Mouse (Mus musculus) megakaryocyte, adult 5-6 weeks (primary cell): ENCODE results near the gene Rnf38. TPM values are rescaled to one million over a fixed set of nuclear protein-coding genes. Genes with fewer than 3 reads are reported as not detected.
A peak's percentile ranks its signal among the peaks of the same experiment; 100 is the strongest.

Experiments used
- ATAC-seq: 2 replicates; pipeline ENCODE4 v1.8.0; 2016; ENCODE audit warnings: mild to moderate bottlenecking, inconsistent platforms; ENCODE audit not compliant: poor library complexity, severe bottlenecking
- total RNA-seq, 2 experiments: library from RNA; stranded (forward) in 1 of 2; stranded (reverse) in 1 of 2; fragments of 153-499, 151-499 nt in 1 of 2; fragments of 221-1000, 200-1000 nt in 1 of 2; gene quantifications; 2 replicates each; pipeline versions ENCODE4 v1.2.3 to v1.2.4; 2015 to 2017

Gene Rnf38
- total RNA-seq, 2 experiments from 2014 or later, result 58.9 to 166 TPM

DNA sequence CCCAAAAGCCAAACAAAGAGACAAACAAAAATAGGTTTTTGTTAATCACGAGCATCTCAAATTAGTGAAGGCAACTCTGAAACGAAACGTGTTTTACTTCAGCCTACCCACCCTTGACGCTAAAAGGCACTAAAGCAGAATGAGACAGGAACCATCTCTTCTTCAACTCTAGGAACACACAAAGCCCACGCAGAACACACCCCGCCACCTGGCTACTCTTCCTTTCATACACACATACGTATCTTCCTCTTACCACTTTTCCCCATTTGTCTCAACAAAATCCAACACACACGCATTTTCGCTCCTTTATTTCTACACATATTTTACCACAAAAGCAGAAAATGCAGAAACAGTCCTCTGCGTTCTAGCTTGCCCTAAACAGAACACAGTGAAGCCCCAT is 8.5 kb downstream of the Rnf38 start:
- no peak for ATAC-seq

DNA sequence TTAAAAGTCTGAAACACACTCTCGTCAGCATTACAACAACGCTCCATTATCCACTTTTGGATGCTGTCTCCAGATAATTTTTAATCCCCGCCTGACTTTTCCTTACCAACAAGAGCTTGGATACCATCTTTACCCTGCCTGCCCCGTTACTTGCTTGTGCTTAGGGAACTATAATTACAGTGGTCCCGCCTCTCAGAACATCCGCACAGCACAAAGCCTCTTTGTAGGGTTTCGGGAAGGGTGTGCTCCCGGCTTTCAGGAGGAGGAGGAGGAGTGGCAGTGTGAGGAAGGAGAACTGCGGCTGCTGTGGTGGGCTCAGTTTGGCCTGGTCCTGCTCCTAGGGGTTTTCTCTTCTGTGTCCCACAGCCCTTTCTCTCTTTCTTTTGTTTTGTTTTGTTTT is 9.4 kb downstream of the Rnf38 start:
- no peak for ATAC-seq

DNA sequence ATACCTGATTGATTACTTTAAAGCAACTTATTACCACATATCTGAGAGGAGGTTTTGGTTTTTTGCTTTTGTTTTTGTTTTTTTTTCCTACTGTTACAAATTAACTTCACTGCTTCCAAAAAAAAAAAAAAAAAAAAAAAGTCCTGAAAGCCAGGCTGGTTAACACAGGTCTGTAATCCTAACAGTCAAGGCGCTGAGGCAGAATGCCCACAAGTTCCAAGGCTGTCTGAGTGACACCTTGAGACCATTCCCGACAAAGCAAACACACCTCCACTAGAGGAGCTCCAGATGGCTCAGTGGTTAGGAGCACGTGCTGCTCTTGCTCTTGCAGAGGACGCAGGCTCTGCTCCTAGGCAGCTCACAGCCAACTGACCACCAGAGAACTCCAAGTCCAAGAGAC is 10.1 kb downstream of the Rnf38 start:
- no peak for ATAC-seq

DNA sequence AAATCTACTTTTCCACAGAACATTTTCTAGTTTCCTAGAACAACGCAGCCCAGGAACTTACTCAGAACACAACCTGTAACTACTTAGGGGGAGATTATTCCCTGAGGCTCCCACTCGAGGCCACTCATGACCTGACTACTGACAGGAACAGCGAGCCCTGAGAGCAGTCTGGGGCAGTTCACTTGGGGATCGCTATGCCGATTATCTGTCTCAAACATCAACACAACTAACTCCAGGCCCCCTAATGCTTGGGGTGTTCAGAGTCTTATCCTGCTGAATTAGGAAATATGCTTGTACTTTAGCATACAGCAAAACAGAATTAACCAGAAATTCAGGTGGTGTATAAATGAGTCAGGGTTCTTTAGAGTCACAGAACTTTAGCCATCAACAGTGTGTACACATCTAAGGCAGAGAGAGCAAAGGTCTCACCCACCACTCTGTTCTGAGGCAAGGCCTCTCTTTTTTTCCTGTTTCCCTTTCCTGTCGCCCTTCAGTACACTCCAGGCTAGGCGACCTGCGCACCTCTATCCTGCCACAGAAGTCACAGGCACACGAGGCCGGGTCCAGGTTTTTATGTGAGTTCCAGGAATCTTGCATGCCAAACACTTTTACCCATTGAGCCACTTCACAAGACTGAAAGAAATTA is 16.7 kb downstream of the Rnf38 start:
- no peak for ATAC-seq

DNA sequence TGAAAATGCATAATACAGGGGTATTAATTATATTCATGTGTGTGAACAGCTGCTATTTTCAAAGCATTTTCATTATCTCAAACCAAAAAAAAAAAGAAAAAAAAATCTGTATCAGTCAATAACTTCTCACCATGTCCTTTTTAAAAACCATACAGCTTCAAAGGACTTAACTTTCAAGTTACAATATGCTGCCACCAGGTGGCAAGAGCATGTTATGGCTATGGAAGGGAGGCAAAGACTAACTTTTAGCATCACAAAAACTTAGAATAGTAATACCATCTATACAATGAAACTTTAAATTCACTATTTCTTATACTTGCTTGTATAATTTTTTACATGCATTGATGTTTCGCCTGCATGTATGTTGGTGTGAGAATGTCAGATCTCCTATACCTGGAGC is 33.6 kb downstream of the Rnf38 start:
- no peak for ATAC-seq

DNA sequence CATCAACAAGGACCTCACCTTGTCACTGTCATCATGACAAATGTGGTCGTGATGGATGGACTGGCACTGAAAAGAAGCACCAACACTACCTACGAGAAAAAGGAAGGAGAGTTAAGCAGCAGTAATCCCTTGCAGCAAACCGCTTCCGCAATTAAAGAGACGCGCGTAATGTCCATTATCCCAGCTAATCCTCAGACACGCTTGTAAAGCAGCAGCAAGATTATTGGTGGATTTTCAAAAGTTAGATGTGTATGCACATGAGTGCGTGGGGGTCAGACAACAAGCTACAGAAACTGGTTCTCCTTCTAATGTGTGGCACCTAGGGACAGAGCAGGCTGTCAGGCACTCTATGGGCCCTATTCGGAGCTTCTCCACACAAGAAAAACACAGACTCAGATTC is 46.2 kb downstream of the Rnf38 start:
- no peak for ATAC-seq

DNA sequence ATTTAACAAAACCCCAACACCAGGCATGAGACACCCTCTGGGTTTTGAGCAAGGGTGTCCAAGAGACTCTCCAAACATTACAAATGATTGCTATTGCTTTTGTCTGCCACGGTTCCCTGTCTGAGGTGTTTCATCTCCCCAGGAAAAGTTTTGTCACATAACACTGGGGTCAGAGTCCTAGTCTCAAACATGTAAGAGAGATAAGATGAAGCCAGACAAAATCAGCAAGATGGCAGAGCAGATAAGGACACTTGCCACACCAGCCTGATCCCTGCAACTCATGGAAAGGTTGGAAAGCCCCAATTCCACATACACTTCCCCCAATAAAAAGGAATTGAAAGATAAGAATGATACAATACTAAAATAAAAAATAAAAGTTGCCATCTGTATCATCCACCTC is 49.7 kb downstream of the Rnf38 start:
- no peak for ATAC-seq

DNA sequence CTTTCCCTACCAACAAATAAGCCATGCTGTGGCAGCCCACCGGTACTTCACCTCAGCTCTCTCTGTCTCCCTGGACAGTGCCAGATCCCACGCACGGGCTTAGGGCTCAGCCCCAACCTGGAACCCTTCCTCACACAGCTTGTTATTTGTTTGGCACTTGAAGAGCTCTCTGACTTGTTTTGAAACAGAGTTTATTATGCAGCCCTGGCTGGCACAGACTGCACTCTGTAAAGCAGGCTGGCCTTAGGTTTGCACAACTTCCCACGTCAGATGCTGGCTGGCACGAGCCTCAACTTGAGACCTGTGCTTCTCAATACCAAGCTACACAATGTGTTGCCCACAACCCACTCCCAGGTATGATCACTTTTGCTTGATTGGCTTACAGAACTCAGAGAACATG is 53.8 kb downstream of the Rnf38 start:
- no peak for ATAC-seq

DNA sequence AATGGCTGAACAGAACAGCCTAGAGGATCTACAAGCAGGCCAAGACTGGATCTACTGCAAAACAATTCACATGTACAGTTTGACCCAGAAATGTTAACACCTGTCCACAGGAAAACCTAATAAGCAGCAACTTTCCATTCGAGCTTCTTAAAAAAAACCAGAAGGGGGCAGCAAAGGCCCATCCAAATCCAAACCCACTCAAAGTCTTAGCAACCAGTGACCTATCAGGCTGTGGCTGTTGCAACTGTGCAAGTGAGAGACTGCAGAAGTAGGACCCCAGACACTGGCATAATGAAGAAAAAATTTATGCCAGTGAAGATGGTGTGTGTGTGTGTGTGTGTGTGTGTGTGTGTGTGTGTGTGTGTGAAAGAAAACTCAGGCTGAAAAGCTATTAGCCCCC is 60.4 kb downstream of the Rnf38 start:
- ATAC-seq, result peak; percentile 72

DNA sequence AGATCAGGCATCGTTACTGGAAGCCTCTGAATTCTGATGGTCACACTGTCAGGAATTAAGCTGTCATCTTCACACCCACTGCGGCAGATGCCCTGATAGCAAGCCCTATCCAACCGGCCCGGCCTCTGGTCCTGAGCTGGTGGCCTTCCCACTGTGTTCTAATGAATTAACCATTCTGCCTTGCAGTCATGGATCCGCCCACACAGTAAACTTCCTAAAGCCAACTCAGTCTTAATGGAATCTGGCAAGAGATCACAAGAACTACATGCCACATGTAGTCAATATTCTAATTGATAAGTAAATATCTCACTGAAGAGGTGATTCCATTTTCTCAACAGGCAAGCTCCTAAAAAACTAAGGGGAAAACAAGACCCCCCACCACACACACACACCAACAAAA is 60.9 kb downstream of the Rnf38 start:
- no peak for ATAC-seq

DNA sequence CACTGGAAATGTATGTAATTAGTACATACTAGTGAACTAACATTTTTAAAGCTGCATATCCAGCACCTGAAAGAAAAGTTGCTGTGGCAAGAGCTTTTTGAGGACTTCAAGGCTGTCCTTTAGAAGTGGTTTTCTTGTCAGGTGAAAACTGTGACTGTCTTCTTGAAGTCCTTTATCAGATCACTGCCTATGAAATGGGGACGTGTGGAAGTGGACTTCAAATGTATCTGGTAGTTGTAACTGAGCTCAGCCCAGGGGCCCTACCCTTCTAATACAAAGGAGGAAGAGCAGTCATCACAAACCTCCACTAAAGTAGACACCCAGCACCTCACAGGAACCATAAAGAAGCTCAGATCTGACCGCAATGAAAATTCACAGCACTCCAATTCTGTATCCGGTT is 63.7 kb downstream of the Rnf38 start:
- ATAC-seq, result no peak

DNA sequence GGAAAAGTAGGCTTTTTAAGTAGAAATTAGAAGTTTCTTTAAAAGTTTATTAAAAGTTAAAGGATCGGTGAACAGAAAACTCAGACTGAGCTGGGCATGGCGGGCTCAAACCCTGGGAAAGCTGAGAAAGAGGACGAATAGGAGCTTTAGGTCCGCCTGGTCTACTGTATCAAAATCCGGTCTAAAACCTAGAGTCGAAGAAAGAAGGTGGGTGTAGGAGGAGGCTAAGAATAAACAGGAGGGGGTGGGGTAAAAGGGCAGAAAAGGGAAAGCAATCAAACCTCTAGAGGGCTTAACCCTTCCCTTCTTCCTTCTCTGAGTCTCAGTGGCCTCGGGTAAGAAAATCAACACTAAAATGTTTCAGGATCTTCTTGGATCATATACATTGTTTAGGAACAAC is 64.8 kb downstream of the Rnf38 start:
- no peak for ATAC-seq

DNA sequence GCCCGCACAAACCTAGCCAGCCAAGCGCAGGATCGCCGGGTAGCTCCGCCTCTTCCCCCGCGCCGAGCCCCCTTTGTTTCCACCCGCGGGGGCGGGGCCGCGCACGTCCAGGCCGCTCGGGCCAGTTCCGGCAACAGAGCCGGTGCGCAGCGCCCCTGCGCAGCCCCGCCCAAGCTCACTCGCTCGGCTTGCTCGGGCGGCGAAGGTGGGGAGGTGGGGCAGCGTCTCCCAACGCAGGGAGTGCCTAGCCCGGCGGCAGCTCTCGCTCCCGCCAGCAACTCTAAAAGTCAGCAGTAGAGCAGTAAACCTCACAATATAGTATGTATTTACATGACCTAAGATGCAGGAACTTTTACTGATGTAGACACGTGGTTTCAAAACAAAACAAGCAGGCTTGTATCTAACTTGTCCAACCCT is 65.3 kb downstream of the Rnf38 start:
- ATAC-seq, result peak; percentile 84

DNA sequence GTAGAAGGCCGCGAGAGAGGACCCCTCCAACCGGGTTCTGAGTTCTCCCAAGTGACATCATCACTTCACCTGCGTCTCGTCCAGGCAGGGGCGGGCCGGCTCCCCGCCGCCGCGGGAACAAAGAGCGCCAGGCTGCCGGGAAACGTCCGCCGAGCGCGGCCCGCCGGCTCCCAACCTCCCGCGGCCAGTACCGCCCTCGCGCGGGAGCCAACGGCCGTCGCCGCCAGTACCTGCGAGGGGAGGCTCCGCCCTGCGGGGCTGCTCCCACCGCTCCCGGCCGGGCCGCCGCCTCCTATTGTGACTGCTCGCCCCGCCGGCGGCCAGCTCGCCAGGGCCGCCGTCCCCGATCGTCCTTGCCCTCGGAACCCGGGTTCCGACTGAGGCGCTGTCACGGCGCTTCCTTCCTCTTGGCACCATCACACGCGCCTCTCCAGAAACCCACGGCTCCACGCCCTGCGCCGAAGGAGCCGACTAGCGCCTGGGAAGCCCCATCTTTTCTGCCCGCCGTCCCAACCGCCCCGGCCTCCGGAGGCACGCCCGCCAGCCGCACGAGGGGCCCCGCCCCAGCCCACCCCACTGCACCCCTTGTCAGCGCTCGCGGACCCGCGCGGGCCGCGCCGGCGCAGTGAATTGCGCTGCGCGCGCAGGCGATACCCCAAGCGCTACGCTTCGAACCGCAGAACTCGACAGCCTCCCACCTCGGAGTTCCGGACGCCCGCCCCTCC is 66.0 kb downstream of the Rnf38 start:
- peak; percentile 48 for ATAC-seq

DNA sequence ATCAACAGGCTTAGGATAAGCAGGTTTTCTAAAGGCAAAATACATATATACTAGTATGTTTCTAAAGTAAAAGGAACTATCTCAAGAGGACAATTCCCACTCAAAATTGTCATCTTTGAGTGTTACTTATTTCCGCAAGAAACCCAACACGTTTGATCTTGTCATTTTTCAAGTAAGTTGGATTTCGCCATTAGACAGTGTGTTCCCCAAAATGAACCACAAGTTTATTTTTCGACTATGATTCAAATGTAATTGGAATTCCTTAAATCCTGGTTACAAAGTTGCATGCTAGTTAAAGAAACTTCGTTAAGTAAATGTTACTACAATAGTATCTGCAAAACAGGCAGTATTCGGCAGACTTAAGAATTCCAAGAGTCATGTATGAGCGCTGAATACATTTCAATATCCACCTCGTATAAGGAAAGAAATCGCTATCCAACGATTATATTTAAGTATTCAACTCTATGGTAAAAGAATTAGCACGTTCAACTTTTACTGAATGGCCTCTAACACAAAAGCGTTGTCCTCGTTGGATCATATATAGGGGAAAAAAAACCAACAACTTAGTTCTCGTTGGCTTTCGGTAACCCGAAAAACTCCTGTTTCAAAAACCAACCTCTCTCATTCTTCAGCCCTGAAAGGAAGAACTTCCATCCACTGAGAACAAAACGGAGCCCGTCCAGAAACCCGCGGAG is 66.7 kb downstream of the Rnf38 start:
- no peak for ATAC-seq

DNA sequence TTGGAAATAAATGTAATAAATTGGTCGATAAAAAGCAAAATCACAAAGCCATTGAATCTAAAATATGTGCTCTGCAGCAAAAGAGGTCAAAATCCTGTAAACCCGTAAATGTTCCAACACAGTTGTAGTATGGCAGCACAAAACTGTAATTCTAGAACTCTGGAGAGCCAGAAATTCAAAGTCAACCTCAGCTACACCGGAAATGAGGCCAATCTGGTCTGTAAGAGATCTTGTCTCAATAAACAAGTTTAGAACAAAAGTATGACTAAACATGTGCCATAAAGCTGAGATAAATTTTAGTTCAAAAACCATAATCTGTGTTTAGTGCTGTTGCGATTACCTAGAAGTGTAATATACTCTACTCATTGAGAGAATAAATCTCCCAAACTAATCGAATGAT is 69.0 kb downstream of the Rnf38 start:
- ATAC-seq, result no peak

DNA sequence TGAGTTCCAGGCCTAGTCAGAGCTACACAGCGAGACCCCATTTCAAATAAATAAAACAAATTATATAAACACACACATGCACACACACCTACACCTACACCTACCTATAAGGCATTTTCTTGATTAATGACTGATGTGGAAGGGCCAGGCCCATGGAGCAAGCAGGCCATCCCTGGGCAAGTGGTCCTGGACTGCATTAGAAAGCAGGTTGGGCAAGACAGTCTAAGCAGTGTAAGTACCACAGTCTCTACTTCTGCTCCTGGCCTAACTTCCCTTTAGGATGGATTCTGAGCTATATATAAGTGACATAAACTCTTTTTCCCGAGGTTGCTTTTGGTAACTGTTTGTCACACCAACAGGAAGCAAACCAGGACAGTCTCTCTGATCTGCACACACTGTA is 70.6 kb downstream of the Rnf38 start:
- peak; percentile 31 for ATAC-seq

DNA sequence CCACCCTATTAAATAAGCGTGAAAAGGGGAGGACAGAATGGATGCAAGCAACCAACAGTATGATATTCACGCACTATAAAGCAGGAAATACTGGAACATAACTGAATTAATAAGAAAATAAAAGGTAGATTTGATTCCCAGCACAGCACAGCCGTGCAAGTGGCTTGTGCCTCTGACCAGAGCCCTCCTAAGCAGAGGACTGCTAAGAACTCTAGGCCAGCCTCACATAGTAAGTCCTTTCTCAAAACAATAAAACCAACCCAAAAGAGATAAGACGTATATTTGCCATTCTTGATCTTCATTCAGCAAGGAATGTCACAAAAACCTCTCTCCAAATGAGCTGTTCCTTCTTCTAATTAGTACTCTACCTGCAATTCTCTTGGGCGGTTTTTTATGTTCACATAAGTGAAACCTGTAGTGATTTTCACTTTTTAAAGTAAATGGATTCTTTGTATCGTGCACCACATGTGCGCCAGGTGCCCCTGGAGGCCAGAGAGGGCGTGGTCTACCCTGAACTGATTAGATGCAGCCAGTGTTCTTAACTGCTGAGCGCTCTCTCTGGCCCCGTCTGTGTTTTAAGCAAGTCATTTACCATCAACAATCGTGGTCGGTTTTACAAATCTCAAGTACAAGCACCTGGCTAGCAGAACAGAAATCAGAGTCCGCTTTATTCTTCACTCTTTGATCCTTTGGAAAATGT is 72.4 kb downstream of the Rnf38 start:
- ATAC-seq, result no peak

DNA sequence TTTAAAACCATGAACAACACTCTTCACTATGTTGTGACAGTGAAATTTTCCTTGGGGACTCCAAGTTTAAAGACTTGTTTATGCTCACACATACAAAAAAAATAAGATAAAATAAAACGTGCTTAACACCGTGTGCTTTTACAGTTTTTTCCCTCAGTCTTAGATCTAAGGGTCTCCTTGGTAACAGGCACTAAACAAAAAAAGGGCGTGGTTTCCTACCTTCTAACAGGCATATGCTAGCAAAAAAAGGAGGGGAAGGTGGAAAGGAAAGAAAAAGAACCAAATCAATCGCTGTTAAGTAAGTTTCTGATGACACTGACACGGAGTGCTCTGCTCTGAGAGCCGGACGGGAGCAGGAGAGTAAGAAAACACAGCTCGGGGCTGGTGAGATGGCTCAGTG is 73.8 kb downstream of the Rnf38 start:
- no peak for ATAC-seq

DNA sequence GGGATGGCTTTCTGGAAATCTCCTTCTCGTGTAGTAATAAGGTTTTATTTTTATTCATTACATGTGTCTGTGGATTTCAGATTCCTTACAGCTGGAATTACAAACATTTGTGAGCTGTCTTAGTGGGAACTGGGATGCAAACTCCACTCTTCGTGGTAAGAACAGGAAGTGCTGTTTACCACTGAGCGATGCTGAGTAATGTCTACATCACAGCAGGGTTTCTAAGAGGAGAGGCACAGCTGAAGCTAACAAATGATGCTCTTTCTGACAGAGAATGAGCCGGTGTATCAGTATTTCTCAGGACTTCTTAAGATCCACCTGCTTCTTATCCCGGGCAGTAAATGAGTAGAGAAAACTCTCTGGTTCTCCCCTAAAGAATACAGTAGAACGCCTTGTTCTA is 77.1 kb downstream of the Rnf38 start:
- peak; percentile 30; the same call in 1 of the 2 replicates for ATAC-seq

DNA sequence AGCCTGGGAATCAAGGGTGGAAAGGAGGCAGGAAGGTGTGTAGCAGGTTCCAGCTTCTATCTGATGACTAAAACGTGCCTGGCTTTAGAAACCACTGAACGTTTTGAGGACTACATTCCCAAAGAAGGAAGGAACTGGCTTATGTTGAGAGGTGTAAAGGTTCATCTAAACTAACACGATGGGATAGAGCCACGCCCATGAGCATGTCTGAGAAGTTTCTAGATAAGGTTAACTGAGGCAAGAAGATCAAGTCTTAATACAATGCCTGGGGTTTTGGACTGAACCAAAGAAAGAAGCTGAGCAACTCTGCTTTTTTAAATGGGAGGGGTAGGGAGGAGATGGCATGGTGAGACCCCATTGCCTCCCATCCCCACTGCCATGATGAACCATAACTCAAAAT is 78.7 kb downstream of the Rnf38 start:
- no peak for ATAC-seq

DNA sequence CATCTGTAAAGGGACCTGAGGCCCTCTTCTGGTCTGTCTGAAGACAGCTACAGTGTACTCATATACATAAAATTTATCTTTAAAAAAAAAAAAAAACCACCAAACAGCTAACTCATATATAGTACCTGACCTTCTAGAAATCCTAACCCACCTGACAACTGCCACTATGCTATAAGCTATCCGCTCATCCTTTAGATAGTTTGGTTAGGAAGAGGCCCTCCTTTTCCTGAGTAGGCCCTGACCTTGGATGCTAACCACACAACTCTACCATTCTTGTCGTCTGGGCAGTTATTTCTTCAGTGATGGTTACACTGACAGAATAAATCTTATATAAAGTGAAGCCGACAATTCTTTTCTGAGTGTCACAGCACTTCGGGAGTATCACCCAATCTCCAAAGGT is 80.7 kb downstream of the Rnf38 start:
- ATAC-seq, result no peak
